24 mouse cellular contexts compared by ENCODE assay signal in the genomic region with DNA sequence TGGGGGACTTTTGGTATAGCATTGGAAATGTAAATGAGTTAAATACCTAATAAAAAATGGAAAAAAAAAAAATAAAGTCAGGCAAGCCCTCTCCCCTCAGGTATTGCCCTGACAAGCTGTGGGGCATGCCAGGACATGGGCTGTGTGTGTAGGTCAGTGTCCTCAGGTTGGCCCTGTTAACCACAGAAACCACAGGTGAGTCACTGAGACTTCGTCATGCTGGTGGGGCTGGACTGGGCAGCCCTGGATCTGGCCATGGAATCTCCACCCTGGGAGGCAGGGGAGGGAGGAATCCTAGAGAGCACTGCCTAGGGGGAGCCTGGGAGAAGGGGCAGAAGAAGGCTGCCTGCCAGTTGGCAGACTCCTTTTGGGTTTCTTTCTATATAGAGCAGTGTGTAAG. TPM values are rescaled to one million over a fixed set of nuclear protein-coding genes. Genes with fewer than 3 reads are reported as not detected.
A peak's percentile ranks its signal among the peaks of the same experiment; 100 is the strongest.
DNase-seq lines count a peak whose midpoint lies in the region; ATAC-seq and TF ChIP-seq lines count a peak whose summit lies in the region.
"Had no signal": no experiment of that assay in that cellular context is flagged by ENCODE, and none has a peak within 500 bp of the region (broad histone marks: within the 10 kb centered on the region; RNA-seq: fewer than 3 reads in every experiment).

No protein-coding gene starts in this region.

- H3K4me1 ChIP-seq in liver, embryonic 12.5 days = peaks cover 9% of the 10 kb centered on the region; the same call in 1 of the 2 replicates
- peaks cover 3% of the 10 kb centered on the region for H3K4me1 ChIP-seq in liver, embryonic 11.5 days (replicated peaks; ENCODE audit: control insufficient read depth, insufficient read depth, low read length)
- H3K4me1 ChIP-seq in stomach, embryonic 16.5 days (ENCODE audit: control insufficient read depth, insufficient read depth, low read length) = no peaks in the 10 kb centered on the region

- no peak overlapping the region for H3K27ac ChIP-seq in liver, embryonic 12.5 days
- no peak overlapping the region for H3K27ac ChIP-seq in liver, embryonic 11.5 days (ENCODE audit: low read depth, low read length)
- no peak overlapping the region for H3K27ac ChIP-seq in stomach, embryonic 16.5 days (ENCODE audit: low read length)

- H3K4me3 ChIP-seq in liver, embryonic 12.5 days = no peak overlapping the region
- no peak overlapping the region for H3K4me3 ChIP-seq in liver, embryonic 11.5 days (ENCODE audit: low read depth, low read length)
- H3K4me3 ChIP-seq in C2C12 (ENCODE audit: insufficient read depth, poor library complexity, severe bottlenecking) = no peak overlapping the region
- H3K4me3 ChIP-seq in stomach, embryonic 16.5 days (replicated peaks; ENCODE audit: low read length) = no peak overlapping the region

- 0 out of 2 replicates have a peak overlapping the region, but pooled peaks have one; percentile 4 for H3K9ac ChIP-seq in liver, embryonic 12.5 days
- H3K9ac ChIP-seq in liver, embryonic 11.5 days (ENCODE audit: low read depth, low read length) = no peak overlapping the region
- no peak overlapping the region for H3K9ac ChIP-seq in stomach, embryonic 16.5 days (ENCODE audit: low read length)

- no peaks in the 10 kb centered on the region for H3K36me3 ChIP-seq in liver, embryonic 12.5 days
- no peaks in the 10 kb centered on the region for H3K36me3 ChIP-seq in liver, embryonic 11.5 days (ENCODE audit: control insufficient read depth, insufficient read depth, low read length)
- H3K36me3 ChIP-seq in C2C12 (ENCODE audit: control insufficient read depth, insufficient read depth) = no peaks in the 10 kb centered on the region
- no peaks in the 10 kb centered on the region for H3K36me3 ChIP-seq in stomach, embryonic 16.5 days (ENCODE audit: control insufficient read depth, insufficient read depth, low read length)

- no peak overlapping the region for H3K4me2 ChIP-seq in liver, embryonic 12.5 days
- H3K4me2 ChIP-seq in liver, embryonic 11.5 days = no peak overlapping the region
- no peak overlapping the region for H3K4me2 ChIP-seq in stomach, embryonic 16.5 days (ENCODE audit: low read depth, low read length)
- H3K4me2 ChIP-seq: heart, embryonic 11.5 days; midbrain, embryonic 11.5 days had no signal

- no peaks in the 10 kb centered on the region for H3K79me3 ChIP-seq in C2C12 (ENCODE audit: low read depth)

- no peak for ATAC-seq in liver, embryonic 12.5 days
- ATAC-seq in liver, embryonic 11.5 days (replicated peaks; ENCODE audit: low FRiP score) = no peak
- ATAC-seq in stomach, embryonic 16.5 days (ENCODE audit: insufficient read depth, low FRiP score) = peak; percentile 47; the same call in 1 of the 2 replicates
- ATAC-seq: forebrain, embryonic 16.5 days had no signal

- H3K27me3 ChIP-seq in liver, embryonic 12.5 days (replicated peaks) = peaks cover 5% of the 10 kb centered on the region; the same call in 1 of the 2 replicates
- H3K27me3 ChIP-seq in liver, embryonic 11.5 days (replicated peaks; ENCODE audit: control insufficient read depth, insufficient read depth, low read length) = no peaks in the 10 kb centered on the region
- no peaks in the 10 kb centered on the region for H3K27me3 ChIP-seq in C2C12 (ENCODE audit: control insufficient read depth, insufficient read depth, insufficient read length)
- no peaks in the 10 kb centered on the region for H3K27me3 ChIP-seq in stomach, embryonic 16.5 days (ENCODE audit: control insufficient read depth, insufficient read depth, low read length)

- H3K9me3 ChIP-seq in liver, embryonic 12.5 days (replicated peaks) = no peaks in the 10 kb centered on the region
- no peaks in the 10 kb centered on the region for H3K9me3 ChIP-seq in liver, embryonic 11.5 days (ENCODE audit: control insufficient read depth, low read length)
- no peaks in the 10 kb centered on the region for H3K9me3 ChIP-seq in stomach, embryonic 16.5 days (replicated peaks; ENCODE audit: control insufficient read depth, low read length)

- DNase-seq in liver, embryonic 11.5 days (ENCODE audit: low spot score) = no peak
- no peak for DNase-seq in cerebellum, postnatal 36 days
- no peak for DNase-seq in layer of hippocampus, postnatal 25 days (ENCODE audit: extremely low spot score in 1 of 2, low spot score in 1 of 2)
- no peak for DNase-seq in cerebellum, postnatal 25 days
- DNase-seq: adrenal gland, postnatal 36 days; cerebellum, adult 11-12 months; cerebellum, postnatal 14 days; embryo, embryonic 11 days; gastrocnemius, postnatal 10 days; kidney, adult 18-20 months; kidney, postnatal 4 days; left cerebral cortex, postnatal 4 days; lung, adult 18-20 months; lung, postnatal 10 days; right cerebral cortex, postnatal 14 days had no signal

- H3K79me2 ChIP-seq in C2C12 (ENCODE audit: control insufficient read depth, insufficient read depth) = no peaks in the 10 kb centered on the region

- no peak overlapping the region for H3ac ChIP-seq in C2C12 (ENCODE audit: control insufficient read depth, insufficient read length, low read depth)

- no peak for TF ChIP-seq CTCF in C2C12 (IDR thresholded peaks at IDR 0.05; ENCODE audit: control insufficient read depth, insufficient read depth, insufficient read length)

- 36% methylated on average over 1 of the region's 1 CpGs for WGBS in liver, embryonic 12.5 days (ENCODE audit: insufficient replicate concordance)
- 67% methylated on average over 1 of the region's 1 CpGs for WGBS in liver, embryonic 11.5 days
- WGBS in stomach, embryonic 16.5 days = 64% methylated on average over 1 of the region's 1 CpGs

TF ChIP-seq in C2C12, 6 proteins besides CTCF, POLR2A, EP300 and RAD21:
- no peak for TF ChIP-seq MAX (IDR thresholded peaks at IDR 0.05)
- peak; percentile 41 for TF ChIP-seq FOSL1 (IDR thresholded peaks at IDR 0.05; ENCODE audit: insufficient read depth, low read length, poor library complexity, severe bottlenecking)
- no peak for TF ChIP-seq MYOG (IDR thresholded peaks at IDR 0.05; ENCODE audit: control insufficient read depth, extremely low read depth, insufficient read length)
- TF ChIP-seq MYOD1 (IDR thresholded peaks at IDR 0.05; ENCODE audit: control insufficient read depth, insufficient read length, low read depth) = no peak

RNA-seq across cellular contexts. Expression of a gene that starts 2.9 kb away (rescaled TPM):
- polyA plus RNA-seq in liver, embryonic 12.5 days (2016; fragmentation: Nextera tagmentation; extraction: Ambion mirVana) = 0.08 TPM in 1 of 2 replicates, not detected in the other
- not detected in 2 replicates for polyA plus RNA-seq in liver, embryonic 11.5 days (2014; fragmentation: Nextera tagmentation; extraction: Ambion mirVana)
- polyA plus RNA-seq in C2C12 (2012; fragmentation: generic; extraction: Trizol) = 0.13 TPM
- 1.8 and 1.9 TPM in 2 replicates for polyA plus RNA-seq in stomach, embryonic 16.5 days (2015; fragmentation: Nextera tagmentation; extraction: Ambion mirVana)
- total RNA-seq in layer of hippocampus, postnatal 25 days (2021) = under 1 TPM; 0.68 to 0.98 TPM
- total RNA-seq: granulocyte monocyte progenitor cell, adult 5-6 weeks; hematopoietic stem cell, adult 5-6 weeks; monocyte, adult 5-6 weeks had no signal
- polyA plus RNA-seq: midbrain, embryonic 11.5 days had no signal

RNA-seq across cellular contexts. Expression of a gene that starts 15.1 kb away (rescaled TPM):
- 0.23 and 0.25 TPM in 2 replicates for polyA plus RNA-seq in liver, embryonic 12.5 days (2016; fragmentation: Nextera tagmentation; extraction: Ambion mirVana)
- 0.15 and 0.31 TPM in 2 replicates for polyA plus RNA-seq in liver, embryonic 11.5 days (2014; fragmentation: Nextera tagmentation; extraction: Ambion mirVana)
- 0.07 TPM for polyA plus RNA-seq in C2C12 (2012; fragmentation: generic; extraction: Trizol)
- polyA plus RNA-seq in stomach, embryonic 16.5 days (2015; fragmentation: Nextera tagmentation; extraction: Ambion mirVana) = 0.22 and 0.34 TPM in 2 replicates
- 1 to 10 TPM; 2.7 to 3.1 TPM for total RNA-seq in layer of hippocampus, postnatal 25 days (2021)
- total RNA-seq: granulocyte monocyte progenitor cell, adult 5-6 weeks; hematopoietic stem cell, adult 5-6 weeks; monocyte, adult 5-6 weeks had no signal
